Mouse (Mus musculus): ENCODE measurements at regions not wholly inside any gene's neighbourhood (a gene's known extent, or its start where the extent isn't known, plus 50 kb on each side); places are given as distances from the start of the nearest gene placed in this dataset.

- H3K9me3 ChIP-seq (replicated peaks; ENCODE audit: low read length) = no peaks in the 10 kb centered on the region
- no peaks in the 10 kb centered on the region for H3K4me1 ChIP-seq (ENCODE audit: control insufficient read depth in 1 of 2, insufficient read depth in 2 of 2)
- H3K36me3 ChIP-seq (replicated peaks in 1 of 2; ENCODE audit: control insufficient read depth in 1 of 2, insufficient read depth in 1 of 2, low read length in 1 of 2) = no peaks in the 10 kb centered on the region
- TF ChIP-seq PAX5 (IDR thresholded peaks at IDR 0.05; ENCODE audit: low read length) = no peak
- TF ChIP-seq ZNF384 (IDR thresholded peaks at IDR 0.05; ENCODE audit: low read depth, low read length) = no peak
- no peak overlapping the region for H3K4me2 ChIP-seq (ENCODE audit: insufficient read depth, low read depth, poor library complexity, severe bottlenecking)
- dilution Hi-C loops (cut with MboI; ENCODE audit: extremely low pct_ligation_motif_present, extremely low pct_unique_long_range_greater_than_20kb, low sequenced_read_pairs) (no loop called here), in situ Hi-C loops (cut with MboI; ENCODE audit: low pct_ligation_motif_present, low pct_unique_long_range_greater_than_20kb, low sequenced_read_pairs) (no loop called here)
- H3K9ac ChIP-seq (ENCODE audit: insufficient read depth, low read depth) = no peak overlapping the region
- H3K4me3 ChIP-seq (replicated peaks in 1 of 3; ENCODE audit: low read depth in 2 of 3, low read length in 2 of 3, poor library complexity in 1 of 3) = no peak overlapping the region
- H3K27ac ChIP-seq (ENCODE audit: insufficient read depth, low read depth) = no peak overlapping the region
- H3K27me3 ChIP-seq (replicated peaks) = no peaks in the 10 kb centered on the region
- DNase-seq (ENCODE audit: extremely low read depth) = no peak
- no peaks in the 10 kb centered on the region for H3K79me2 ChIP-seq (replicated peaks; ENCODE audit: control insufficient read depth, extremely low read depth, insufficient read depth, poor library complexity, severe bottlenecking)
These were observed 94.8 kb upstream of the Frmd4a start for GRCm38 (mm10) chr2:3922739-3923138.

GRCm38 (mm10) chr2:3924696-3925095, 92.8 kb upstream of the Frmd4a start:
- H3K27me3 ChIP-seq (replicated peaks) = no peaks in the 10 kb centered on the region
- no peaks in the 10 kb centered on the region for H3K36me3 ChIP-seq (replicated peaks in 1 of 2; ENCODE audit: control insufficient read depth in 1 of 2, insufficient read depth in 1 of 2, low read length in 1 of 2)
- H3K4me2 ChIP-seq (ENCODE audit: insufficient read depth, low read depth, poor library complexity, severe bottlenecking) = no peak overlapping the region
- H3K27ac ChIP-seq (ENCODE audit: insufficient read depth, low read depth) = no peak overlapping the region
- no peaks in the 10 kb centered on the region for H3K4me1 ChIP-seq (ENCODE audit: control insufficient read depth in 1 of 2, insufficient read depth in 2 of 2)
- no peak overlapping the region for H3K4me3 ChIP-seq (replicated peaks in 1 of 3; ENCODE audit: low read depth in 2 of 3, low read length in 2 of 3, poor library complexity in 1 of 3)
- no peak overlapping the region for H3K9ac ChIP-seq (ENCODE audit: insufficient read depth, low read depth)
- no peaks in the 10 kb centered on the region for H3K9me3 ChIP-seq (replicated peaks; ENCODE audit: low read length)
- in situ Hi-C loops (cut with MboI; ENCODE audit: low pct_ligation_motif_present, low pct_unique_long_range_greater_than_20kb, low sequenced_read_pairs) (no loop called here), dilution Hi-C loops (cut with MboI; ENCODE audit: extremely low pct_ligation_motif_present, extremely low pct_unique_long_range_greater_than_20kb, low sequenced_read_pairs) (no loop called here)
- DNase-seq (ENCODE audit: extremely low read depth) = no peak
- no peaks in the 10 kb centered on the region for H3K79me2 ChIP-seq (replicated peaks; ENCODE audit: control insufficient read depth, extremely low read depth, insufficient read depth, poor library complexity, severe bottlenecking)
- TF ChIP-seq E2F4 (IDR thresholded peaks at IDR 0.05; ENCODE audit: insufficient replicate concordance, low read depth, low read length) (no peak), UBTF (IDR thresholded peaks at IDR 0.05; ENCODE audit: low read depth, low read length) (no peak), ZNF384 (IDR thresholded peaks at IDR 0.05; ENCODE audit: low read depth, low read length) (no peak), MYC (IDR thresholded peaks at IDR 0.05; ENCODE audit: low read depth, low read length) (no peak), ZMIZ1 (IDR thresholded peaks at IDR 0.05; ENCODE audit: low read depth, low read length) (no peak), EP300 (IDR thresholded peaks at IDR 0.05; ENCODE audit: low read length) (no peak), KAT2A (IDR thresholded peaks at IDR 0.05; ENCODE audit: insufficient replicate concordance, low read length) (no peak), RCOR1 (conservative IDR thresholded peaks at IDR 0.05; ENCODE audit: low read depth, low read length) (no peak), CHD2 (IDR thresholded peaks at IDR 0.05; ENCODE audit: low read length) (no peak), ZC3H11A (IDR thresholded peaks at IDR 0.05; ENCODE audit: low read depth, low read length) (no peak), SIN3A (IDR thresholded peaks at IDR 0.05; ENCODE audit: low read length) (no peak), MAFK (IDR thresholded peaks at IDR 0.05; ENCODE audit: insufficient replicate concordance, low read length) (no peak), POLR2A (IDR thresholded peaks at IDR 0.05; ENCODE audit: low read depth, low read length) (no peak), TCF12 (IDR thresholded peaks at IDR 0.05; ENCODE audit: low read depth, low read length) (no peak)

GRCm38 (mm10) chr2:3925199-3925598, 92.3 kb upstream of the Frmd4a start:
- dilution Hi-C loops (cut with MboI; ENCODE audit: extremely low pct_ligation_motif_present, extremely low pct_unique_long_range_greater_than_20kb, low sequenced_read_pairs) = no loop called here
- Histone ChIP-seq H3K36me3 (replicated peaks in 1 of 2; ENCODE audit: control insufficient read depth in 1 of 2, insufficient read depth in 1 of 2, low read length in 1 of 2) (no peaks in the 10 kb centered on the region), H3K79me2 (replicated peaks; ENCODE audit: control insufficient read depth, extremely low read depth, insufficient read depth, poor library complexity, severe bottlenecking) (no peaks in the 10 kb centered on the region), H3K9ac (ENCODE audit: insufficient read depth, low read depth) (no peak overlapping the region), H3K27me3 (replicated peaks) (no peaks in the 10 kb centered on the region), H3K27ac (ENCODE audit: insufficient read depth, low read depth) (no peak overlapping the region), H3K9me3 (replicated peaks; ENCODE audit: low read length) (no peaks in the 10 kb centered on the region), H3K4me1 (ENCODE audit: control insufficient read depth in 1 of 2, insufficient read depth in 2 of 2) (no peaks in the 10 kb centered on the region), H3K4me3 (replicated peaks in 1 of 3; ENCODE audit: low read depth in 2 of 3, low read length in 2 of 3, poor library complexity in 1 of 3) (no peak overlapping the region), H3K4me2 (ENCODE audit: insufficient read depth, low read depth, poor library complexity, severe bottlenecking) (no peak overlapping the region)
- in situ Hi-C loops (cut with MboI; ENCODE audit: low pct_ligation_motif_present, low pct_unique_long_range_greater_than_20kb, low sequenced_read_pairs) = no loop called here
- DNase-seq (ENCODE audit: extremely low read depth) = no peak
- TF ChIP-seq TBP (conservative IDR thresholded peaks at IDR 0.05; ENCODE audit: low read depth, low read length) = no peak

All from CH12.LX (cell line).